In the genomic region with DNA sequence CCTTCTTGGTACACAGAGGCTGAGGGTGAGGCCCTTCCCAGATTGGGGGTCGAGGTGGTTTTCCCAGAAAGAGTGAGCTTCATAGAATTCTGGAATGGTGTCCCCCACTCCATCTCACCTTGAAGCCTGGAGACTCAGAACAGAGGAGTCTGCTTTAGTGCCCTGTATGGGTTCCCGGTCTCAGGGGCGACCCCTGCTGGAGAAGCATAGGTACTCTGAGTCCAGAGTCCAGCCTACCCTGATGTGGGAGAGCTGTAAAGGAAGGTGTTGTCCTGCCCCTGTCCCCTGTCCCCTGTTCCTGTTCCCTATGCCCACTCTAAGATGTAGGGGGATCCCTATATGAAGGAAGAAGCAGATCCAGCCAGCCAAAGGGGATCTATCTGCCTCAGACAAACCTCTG, we compare ENCODE assay signal across 10 mouse cellular contexts.
A peak's percentile ranks its signal among the peaks of the same experiment; 100 is the strongest.
DNase-seq lines count a peak whose midpoint lies in the region; ATAC-seq and TF ChIP-seq lines count a peak whose summit lies in the region.
"Had no signal": no experiment of that assay in that cellular context is flagged by ENCODE, and none has a peak within 500 bp of the region (broad histone marks: within the 10 kb centered on the region; RNA-seq: fewer than 3 reads in every experiment).

No protein-coding gene starts in this region.

- H3K27me3 ChIP-seq in Patski, result peaks cover 14% of the 10 kb centered on the region
- H3K27me3 ChIP-seq: neural tube, embryonic 13.5 days had no signal

- H3K4me3 ChIP-seq in layer of hippocampus, adult 2 months, result no peak overlapping the region
- no peak overlapping the region for H3K4me3 ChIP-seq in lung, adult 2 months (replicated peaks; ENCODE audit: extremely low read depth, low read depth, low read length)
- H3K4me3 ChIP-seq: heart, embryonic 13.5 days; neural tube, embryonic 13.5 days had no signal

- CTCF ChIA-PET in Patski (lab: Charles Lee), result interaction anchor here (0.8 to 1.8 kb wide), 5 partner anchors 11 to 101 kb away, joined by 3 to 13 read pairs (median 5); no protein-coding TSS in a partner anchor

- peak overlapping the region; percentile 39; the same call in 1 of the 2 replicates for H3K27ac ChIP-seq in layer of hippocampus, adult 2 months
- H3K27ac ChIP-seq: heart, embryonic 13.5 days; neural tube, embryonic 13.5 days had no signal

- DNase-seq in layer of hippocampus, adult 2 months (ENCODE audit: low spot score in 2 of 2), result peak; percentile 41 to 55
- no peak for DNase-seq in layer of hippocampus, adult 9-11 months
- DNase-seq in Patski (ENCODE audit: low read depth, low spot score), result no peak
- DNase-seq in cerebellum, postnatal 25 days, result peak; percentile 53 to 75
- peak; percentile 51 for DNase-seq in induced T-regulatory cell, adult 2 months (ENCODE audit: low read depth)
- peak; percentile 53 for DNase-seq in lung, adult 2 months
- peak; percentile 58 for DNase-seq in right cerebral cortex, postnatal 4 days
- no peak for DNase-seq in layer of hippocampus, adult 9-10 months (ENCODE audit: low spot score)

- 6% methylated on average over 3 of the region's 3 CpGs for WGBS in lung, adult 2 months

- peak; percentile 39 for ATAC-seq in Patski

- no peaks in the 10 kb centered on the region for H3K4me1 ChIP-seq in lung, adult 2 months (ENCODE audit: control insufficient read depth, insufficient read depth, low read length)
- H3K4me1 ChIP-seq: heart, embryonic 13.5 days; neural tube, embryonic 13.5 days had no signal

- TF ChIP-seq CTCF in layer of hippocampus, adult 2 months (conservative IDR thresholded peaks at IDR 0.05), result peak; percentile 88
- TF ChIP-seq CTCF in Patski (IDR thresholded peaks at IDR 0.05), result peak; percentile 85
- peak; percentile 80 for TF ChIP-seq CTCF in lung, adult 2 months (IDR thresholded peaks at IDR 0.05; ENCODE audit: insufficient read depth, low read length)

- no peak for TF ChIP-seq POLR2A in lung, adult 2 months (IDR thresholded peaks at IDR 0.05; ENCODE audit: borderline replicate concordance, extremely low read depth, low read depth, low read length)

- in situ Hi-C loops in Patski (cut with MboI; ENCODE audit: low pct_unique_long_range_greater_than_20kb), result loop anchor here (5.0 kb wide), 2 partner anchors 98 to 102 kb away; no protein-coding TSS in a partner anchor

- POLR2A ChIA-PET in Patski (lab: Charles Lee), result no interaction called here

Comparison
In these comparisons a context has a peak if more than half of its experiments do, and no peak if none do; other contexts are left out.
1. DNase-seq: peak in layer of hippocampus, adult 2 months (2 of 2), cerebellum, postnatal 25 days (2 of 2), induced T-regulatory cell, adult 2 months (single experiment), lung, adult 2 months (single experiment) and right cerebral cortex, postnatal 4 days (single experiment); none in layer of hippocampus, adult 9-11 months (single experiment), Patski (single experiment) and layer of hippocampus, adult 9-10 months (single experiment).
2. Peak in every context shown above with its lines, with median percentiles within 50 percentile points of each other: CTCF ChIP-seq.